Mouse (Mus musculus) v-Abl transformed pro-B cells (cell line): ENCODE results near the gene Lcn5.
"Not testable (repeated sequence)": the region's sequence is repeated elsewhere in the genome, so short reads cannot be mapped to it uniquely, and the experiment has no call there.

Experiments used
- in situ Hi-C, 2 experiments: fragments of 400-800 bp; cut with MboI; formaldehyde crosslinking; loops; one replicate each; pipeline ENCODE4 v1.15.1; 2025; ENCODE audit not compliant: unreplicated experiment in 2 of 2

Gene Lcn5

GRCm38 (mm10) chr2:25666516-25666915, 8.8 kb downstream of the Lcn5 start:
- in situ Hi-C loops, result loop anchor here (5.0 to 10.0 kb wide), 2 partner anchors 161 to 248 kb away; no protein-coding TSS in a partner anchor

GRCm38 (mm10) chr2:25676486-25676885, 18.7 kb downstream of the Lcn5 start, which contains the start of gene Lcn6:
Gene Lcn6, plus strand, starts transcription at chr2:25676786.
- in situ Hi-C loops, result no loop called here

GRCm38 (mm10) chr2:25679559-25679958, 21.8 kb downstream of the Lcn5 start:
- in situ Hi-C loops, result no loop called here

DNA sequence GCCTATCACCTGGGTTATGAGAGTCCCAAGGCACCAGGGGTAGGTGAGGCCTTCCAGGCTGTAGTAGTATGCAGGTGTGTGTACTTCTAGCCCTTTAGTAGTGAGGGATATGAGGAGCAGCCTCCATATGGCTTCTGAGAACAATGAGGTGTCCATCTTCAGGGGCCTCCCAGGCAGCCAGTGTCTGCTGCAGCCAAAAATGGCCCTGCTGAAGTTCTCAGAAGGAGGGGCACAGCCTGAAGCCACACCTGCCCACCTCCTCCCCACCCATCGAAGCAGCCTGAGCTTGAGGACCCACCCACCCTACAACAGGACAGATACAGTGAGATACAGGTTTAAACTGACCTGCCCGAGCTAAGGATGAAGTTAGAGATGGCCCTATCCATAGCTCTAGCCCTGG, 24.7 kb downstream of the Lcn5 start, which contains the start of gene Lcn10:
TSS of gene Lcn10 (plus strand) at position 301 of the 400 bp plus-strand sequence.
- in situ Hi-C loops, result no loop called here

- in situ Hi-C loops, result no loop called here
Measured at GRCm38 (mm10) chr2:25686941-25687340, 29.2 kb downstream of the Lcn5 start.

DNA sequence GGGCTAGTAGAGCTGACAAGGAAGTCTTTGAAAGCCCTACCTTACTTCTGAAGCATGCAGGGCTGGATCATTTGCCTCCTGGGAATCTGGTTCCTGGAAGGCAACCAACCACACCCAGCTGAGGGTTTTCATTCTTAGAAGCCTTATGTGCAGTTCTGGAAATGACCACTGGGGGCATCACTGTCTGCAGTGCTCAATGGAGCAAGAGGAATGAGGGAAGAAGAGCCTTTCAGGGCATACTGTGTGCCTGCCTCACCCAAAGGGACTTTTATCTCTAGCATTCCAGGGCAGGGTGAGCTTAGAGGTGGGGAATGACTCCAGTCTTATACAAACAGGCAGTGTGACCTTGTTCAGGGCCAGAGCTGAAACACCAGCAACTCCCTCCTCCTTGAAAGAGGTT, 36.9 kb downstream of the Lcn5 start:
- in situ Hi-C loops, result no loop called here

DNA sequence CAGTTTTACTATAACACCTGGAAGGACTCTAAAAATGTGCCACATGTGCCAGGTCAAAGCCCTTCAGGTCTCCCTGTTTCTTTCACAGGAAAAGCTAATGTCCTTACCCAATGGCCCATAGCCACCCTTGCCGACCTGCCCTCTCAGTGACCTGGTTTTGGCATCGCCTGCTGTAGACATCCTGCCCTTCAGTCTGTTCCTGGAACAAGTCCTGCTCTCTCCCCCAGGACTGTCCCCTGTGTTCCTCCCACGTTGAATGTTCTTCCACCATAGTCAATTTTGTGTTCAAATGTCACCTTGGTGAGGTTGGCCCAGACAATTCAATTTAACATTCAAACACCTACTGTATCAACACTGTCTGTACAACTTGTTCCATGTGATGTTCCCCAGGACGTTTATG, 39.2 kb downstream of the Lcn5 start:
- in situ Hi-C loops, result no loop called here

DNA sequence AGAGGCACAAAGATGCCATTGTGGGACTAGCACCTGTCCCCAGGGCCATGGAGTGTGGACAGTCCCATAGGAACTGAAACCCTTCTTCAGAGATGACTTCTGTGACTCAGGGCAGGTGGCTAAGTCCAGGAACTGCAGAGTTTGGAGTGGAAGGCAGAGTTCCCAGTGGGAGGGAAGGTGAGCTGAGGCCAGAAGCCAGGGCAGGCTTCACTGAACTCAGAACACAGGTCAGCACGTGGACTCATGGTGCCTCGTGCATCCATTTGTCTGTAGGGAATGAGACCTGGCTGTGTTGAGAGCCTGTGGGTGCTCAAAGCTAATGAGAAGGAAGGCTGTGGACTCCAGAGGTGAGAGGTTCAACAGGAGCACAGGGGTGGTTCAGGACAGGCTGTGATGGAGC, 40.9 kb downstream of the Lcn5 start:
- in situ Hi-C loops, result no loop called here

GRCm38 (mm10) chr2:25699743-25700142, 42.0 kb downstream of the Lcn5 start, which contains the start of gene Obp2a:
Gene Obp2a, plus strand, starts transcription at chr2:25700043.
- in situ Hi-C loops, result not testable (repeated sequence)

DNA sequence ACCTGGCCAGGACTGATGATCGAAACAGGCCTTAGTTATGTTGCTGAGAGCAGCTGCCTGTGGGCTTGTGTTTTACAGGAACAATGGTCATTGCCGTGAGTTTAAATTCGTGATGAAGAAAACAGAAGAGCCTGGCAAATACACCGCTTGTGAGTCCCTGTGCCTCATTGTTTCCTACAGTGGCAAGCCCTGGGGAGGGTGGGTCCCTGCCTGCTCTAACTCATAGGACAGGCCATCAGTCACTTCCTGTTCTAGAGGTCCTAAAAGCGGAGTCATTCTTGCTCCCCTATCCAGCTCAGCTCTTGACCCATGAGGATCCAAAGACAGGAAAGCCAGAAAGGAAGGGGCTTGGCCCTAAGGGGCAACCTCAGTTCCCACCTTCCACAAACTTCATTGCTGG, 43.2 kb downstream of the Lcn5 start:
- in situ Hi-C loops, result no loop called here

DNA sequence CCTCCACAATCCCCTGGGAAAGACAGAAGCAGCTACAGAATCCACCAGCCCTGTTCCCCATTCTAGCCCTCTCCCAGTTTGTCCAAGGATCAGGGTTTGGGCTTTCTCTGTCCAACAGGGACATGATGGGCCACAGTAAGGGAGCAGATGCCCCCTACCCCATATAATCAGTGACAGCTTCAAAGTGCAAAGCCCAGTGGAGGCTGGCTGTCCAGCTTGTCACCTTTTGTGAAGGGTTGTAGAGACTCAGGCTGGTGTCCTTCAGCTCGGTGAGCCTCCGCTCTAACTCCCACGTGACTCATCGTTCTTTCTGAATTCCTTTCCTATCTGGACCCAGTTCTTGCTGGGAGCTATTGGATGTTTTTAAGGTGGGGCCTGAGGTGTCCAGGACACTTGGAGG, 46.0 kb downstream of the Lcn5 start:
- in situ Hi-C loops, result no loop called here

DNA sequence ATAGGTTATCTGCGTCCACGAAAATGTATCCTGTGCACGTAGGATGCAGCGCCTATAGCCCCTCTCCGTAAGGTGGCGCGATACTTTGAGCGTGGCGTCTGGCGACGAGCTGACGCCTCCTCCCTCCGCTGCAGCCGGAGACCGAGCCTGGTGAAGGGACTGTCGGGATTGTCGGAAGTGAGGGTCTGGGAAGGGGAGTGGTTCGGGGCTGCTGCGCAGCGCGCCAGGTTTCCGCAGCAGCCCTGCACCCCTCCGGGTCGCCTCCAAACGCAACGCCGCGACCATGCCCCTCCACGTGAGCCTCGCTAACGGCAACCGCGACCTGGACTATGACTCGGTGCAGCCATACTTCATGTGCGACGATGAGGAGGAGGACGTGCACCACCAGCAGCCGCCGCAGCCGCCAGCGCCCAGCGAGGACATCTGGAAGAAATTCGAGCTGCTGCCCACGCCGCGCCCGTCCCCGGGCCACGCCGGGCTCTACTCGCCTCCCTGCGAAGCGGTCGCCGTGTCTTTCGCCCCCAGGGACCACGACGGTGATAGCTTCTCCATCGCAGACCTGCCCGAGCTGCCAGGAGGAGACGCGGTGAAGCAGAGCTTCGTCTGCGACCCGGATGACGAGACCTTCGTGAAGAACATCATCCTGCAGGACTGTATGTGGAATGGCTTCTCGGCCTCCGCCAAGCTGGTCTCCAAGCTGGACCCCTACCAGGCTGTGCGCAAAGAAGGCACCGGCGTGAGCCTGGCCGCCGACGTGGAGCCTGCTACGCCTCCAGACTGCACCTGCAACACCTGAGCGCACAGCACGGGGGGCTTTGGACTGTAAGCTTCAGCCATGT, 49.1 kb downstream of the Lcn5 start, which contains the start of gene Bmyc:
TSS of gene Bmyc (plus strand) at position 97 of the 839 bp plus-strand sequence.
- in situ Hi-C loops, result no loop called here

GRCm38 (mm10) chr2:25708121-25708520, 50.4 kb downstream of the Lcn5 start:
- in situ Hi-C loops, result no loop called here

DNA sequence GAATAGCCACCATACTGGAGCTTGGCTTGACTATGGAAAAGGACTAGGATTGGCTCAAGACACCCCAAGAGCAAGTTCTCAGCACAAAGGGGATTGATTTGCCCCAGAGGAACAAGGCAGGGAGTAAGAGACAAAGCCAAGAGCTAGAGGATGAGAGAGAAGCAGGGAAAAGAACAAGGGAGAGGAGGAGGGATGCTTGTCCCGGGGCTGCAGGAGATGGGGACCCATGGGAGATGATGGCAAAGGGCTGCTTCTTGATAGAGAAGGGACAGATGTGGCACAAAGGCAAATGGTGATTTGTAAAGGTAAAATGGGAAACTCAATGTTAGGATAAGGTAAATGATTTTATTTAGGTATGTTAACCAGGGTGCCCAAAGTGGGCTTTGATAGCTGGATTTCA, 51.3 kb downstream of the Lcn5 start:
- in situ Hi-C loops, result not testable (repeated sequence)

DNA sequence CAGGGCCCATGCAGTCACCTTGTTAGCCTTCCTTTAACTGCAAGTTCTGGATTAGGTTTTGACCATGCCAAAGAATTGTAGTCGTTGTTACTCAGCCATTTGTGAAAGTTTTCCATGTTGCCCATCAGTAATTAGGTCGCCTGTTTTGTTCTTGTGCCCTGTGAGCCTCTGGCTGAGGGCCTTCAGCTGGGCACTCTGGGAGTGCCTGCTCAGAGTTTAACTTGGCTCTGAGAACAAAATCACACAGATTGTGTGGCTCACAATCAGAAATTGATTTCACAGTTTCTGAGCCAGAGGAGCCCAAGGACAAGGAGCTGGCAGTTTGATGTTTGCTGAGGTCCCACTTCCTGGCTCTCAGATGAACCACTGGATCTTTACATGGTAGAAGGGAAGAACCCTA, 52.0 kb downstream of the Lcn5 start:
- in situ Hi-C loops, result not testable (repeated sequence)
